Mouse (Mus musculus) liver, adult 2 months (tissue): Measurements from ENCODE around the gene T2.

Experiments used
- CTCF ChIP-seq: fragments of 200-500 bp; IDR thresholded peaks from 2 replicates; pipeline ENCODE4 v1.5.1; 2011; ENCODE audit warnings: low read depth, low read length, control low read depth
- POLR2A ChIP-seq: fragments of 200-500 bp; IDR thresholded peaks from 2 replicates; pipeline ENCODE4 v1.6.1; 2011; ENCODE audit warnings: low read length, control low read depth; ENCODE audit not compliant: insufficient read depth; ENCODE audit errors: extremely low read depth

- TF ChIP-seq POLR2A (no peak), CTCF (no peak)
Observed at GRCm38 (mm10) chr17:8341360-8341963, 14.3 kb upstream of the T2 start.
